ENCODE assay signal across 10 mouse cellular contexts in the genomic region with DNA sequence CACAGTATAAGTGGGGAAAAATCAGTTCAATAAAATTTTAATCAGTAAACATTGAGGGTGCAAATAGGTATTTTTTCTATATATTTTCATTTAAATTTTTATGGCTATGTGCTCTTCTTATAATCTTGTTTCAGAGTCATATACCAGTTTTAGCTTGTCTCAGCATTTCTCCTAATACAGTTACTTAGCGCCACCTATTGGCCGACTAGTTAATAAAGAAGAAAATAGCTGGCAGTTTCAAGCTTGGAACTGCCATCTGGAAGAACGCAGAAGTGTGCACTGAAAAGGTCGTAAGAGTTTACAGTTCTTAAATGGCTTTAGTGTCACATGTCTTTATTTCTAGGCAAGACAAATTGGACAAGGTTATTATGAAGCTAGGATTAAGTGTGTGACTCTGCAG.
A peak's percentile ranks its signal among the peaks of the same experiment; 100 is the strongest.
DNase-seq lines count a peak whose midpoint lies in the region; ATAC-seq and TF ChIP-seq lines count a peak whose summit lies in the region.
"Had no signal": no experiment of that assay in that cellular context is flagged by ENCODE, and none has a peak within 500 bp of the region (broad histone marks: within the 10 kb centered on the region; RNA-seq: fewer than 3 reads in every experiment).

No protein-coding gene starts in this region.

- H3K4me1 ChIP-seq in intestine, embryonic 14.5 days (replicated peaks; ENCODE audit: control insufficient read depth, insufficient read depth, low read length): no peaks in the 10 kb centered on the region
- H3K4me1 ChIP-seq in intestine, embryonic 15.5 days (replicated peaks): no peaks in the 10 kb centered on the region
- H3K4me1 ChIP-seq in forebrain, postnatal 0 days (ENCODE audit: insufficient read depth): no peaks in the 10 kb centered on the region
- H3K4me1 ChIP-seq: liver, embryonic 13.5 days had no signal

- intact Hi-C loops in left cerebral cortex, postnatal 4 days (cut with DNase I): loop anchor here (5.0 to 10.0 kb wide), 2 partner anchors 360 to 418 kb away; no protein-coding TSS in a partner anchor

- no peak overlapping the region for H3K4me2 ChIP-seq in intestine, embryonic 14.5 days (ENCODE audit: low read length)
- H3K4me2 ChIP-seq in intestine, embryonic 15.5 days (replicated peaks): no peak overlapping the region
- H3K4me2 ChIP-seq in forebrain, postnatal 0 days (ENCODE audit: low read depth): no peak overlapping the region
- H3K4me2 ChIP-seq: embryonic facial prominence, embryonic 12.5 days; liver, embryonic 13.5 days had no signal

- peak; percentile 71 for DNase-seq in intestine, embryonic 14.5 days (ENCODE audit: low spot score)
- DNase-seq in CD4-positive helper T cell, adult 2 months (ENCODE audit: low read depth, low spot score): peak; percentile 42
- peak; percentile 66 for DNase-seq in ZHBTc4 (ENCODE audit: low read depth, low spot score)
- DNase-seq in forebrain, postnatal 0 days: peak; percentile 92
- peak; percentile 29 for DNase-seq in left cerebral cortex, postnatal 4 days
- DNase-seq in retina, embryonic 14.5 days (ENCODE audit: low spot score): peak; percentile 92
- no peak for DNase-seq in urinary bladder, adult 18-20 months (ENCODE audit: low spot score in 2 of 2)
- DNase-seq: liver, embryonic 13.5 days had no signal

- H3K27ac ChIP-seq in intestine, embryonic 14.5 days (ENCODE audit: low read depth): no peak overlapping the region
- no peak overlapping the region for H3K27ac ChIP-seq in intestine, embryonic 15.5 days
- H3K27ac ChIP-seq in forebrain, postnatal 0 days (ENCODE audit: low read depth, low read length): no peak overlapping the region
- H3K27ac ChIP-seq: embryonic facial prominence, embryonic 12.5 days; liver, embryonic 13.5 days had no signal

- H3K36me3 ChIP-seq in intestine, embryonic 14.5 days (ENCODE audit: control insufficient read depth, insufficient read depth, low read length): no peaks in the 10 kb centered on the region
- H3K36me3 ChIP-seq in intestine, embryonic 15.5 days: no peaks in the 10 kb centered on the region
- no peaks in the 10 kb centered on the region; the same call in 1 of the 2 replicates for H3K36me3 ChIP-seq in forebrain, postnatal 0 days (ENCODE audit: insufficient read depth)
- H3K36me3 ChIP-seq: embryonic facial prominence, embryonic 12.5 days; liver, embryonic 13.5 days had no signal

- H3K9me3 ChIP-seq in intestine, embryonic 14.5 days (ENCODE audit: control insufficient read depth, low read length): no peaks in the 10 kb centered on the region
- no peaks in the 10 kb centered on the region for H3K9me3 ChIP-seq in intestine, embryonic 15.5 days
- no peaks in the 10 kb centered on the region for H3K9me3 ChIP-seq in forebrain, postnatal 0 days (ENCODE audit: low read length)
- H3K9me3 ChIP-seq: embryonic facial prominence, embryonic 12.5 days; liver, embryonic 13.5 days had no signal

- 0 out of 2 replicates have a peak, but pooled peaks have one; percentile 19 for ATAC-seq in intestine, embryonic 14.5 days (replicated peaks; ENCODE audit: low FRiP score, low TSS enrichment, low read depth)
- ATAC-seq in intestine, embryonic 15.5 days: no peak
- ATAC-seq in forebrain, postnatal 0 days: peak; percentile 23; the same call in 1 of the 2 replicates

- H3K4me3 ChIP-seq in intestine, embryonic 14.5 days (ENCODE audit: low read depth, low read length): no peak overlapping the region
- no peak overlapping the region for H3K4me3 ChIP-seq in intestine, embryonic 15.5 days (replicated peaks)
- no peak overlapping the region for H3K4me3 ChIP-seq in forebrain, postnatal 0 days (ENCODE audit: low read depth, low read length)
- H3K4me3 ChIP-seq: embryonic facial prominence, embryonic 12.5 days; liver, embryonic 13.5 days had no signal

- TF ChIP-seq CTCF in forebrain, postnatal 0 days (IDR thresholded peaks at IDR 0.05; ENCODE audit: low read depth): peak; percentile 81

- WGBS in intestine, embryonic 14.5 days: 12% methylated on average over 4 of the region's 4 CpGs
- WGBS in intestine, embryonic 15.5 days: 6% methylated on average over 4 of the region's 4 CpGs
- 4% methylated on average over 4 of the region's 4 CpGs for WGBS in forebrain, postnatal 0 days

- no peak overlapping the region for H3K9ac ChIP-seq in intestine, embryonic 14.5 days (ENCODE audit: low read length)
- no peak overlapping the region for H3K9ac ChIP-seq in intestine, embryonic 15.5 days
- no peak overlapping the region for H3K9ac ChIP-seq in forebrain, postnatal 0 days
- H3K9ac ChIP-seq: embryonic facial prominence, embryonic 12.5 days; liver, embryonic 13.5 days had no signal

- no peaks in the 10 kb centered on the region for H3K27me3 ChIP-seq in intestine, embryonic 14.5 days (replicated peaks; ENCODE audit: control insufficient read depth, insufficient read depth, low read length)
- H3K27me3 ChIP-seq in intestine, embryonic 15.5 days (replicated peaks): no peaks in the 10 kb centered on the region
- H3K27me3 ChIP-seq in forebrain, postnatal 0 days (ENCODE audit: insufficient read depth, low read length): no peaks in the 10 kb centered on the region
- H3K27me3 ChIP-seq: embryonic facial prominence, embryonic 12.5 days; liver, embryonic 13.5 days had no signal

Comparison
In these comparisons a context has a peak if more than half of its experiments do, and no peak if none do; other contexts are left out.
1. DNase-seq: peak in intestine, embryonic 14.5 days (single experiment), CD4-positive helper T cell, adult 2 months (single experiment), ZHBTc4 (single experiment), forebrain, postnatal 0 days (single experiment), left cerebral cortex, postnatal 4 days (single experiment) and retina, embryonic 14.5 days (single experiment); none in urinary bladder, adult 18-20 months (0 of 2).